Mouse (Mus musculus) hindbrain, embryonic 16.5 days (tissue): ENCODE data around the gene Hnrnpul1. TPM values are rescaled to one million over a fixed set of nuclear protein-coding genes. Genes with fewer than 3 reads are reported as not detected.

ENCODE experiments used
- ATAC-seq: fragments of 200-750 bp; cut with Nextera tagmentation; 2 replicates; pipeline ENCODE4 v1.8.0; 2017; ENCODE audit warnings: moderate TSS enrichment, moderate library complexity
- H3K27ac ChIP-seq: fragments of 300-500 bp; sonication (generic); 2 replicates; pipeline ENCODE4 v1.5.1; 2014; ENCODE audit warnings: low read depth, mild to moderate bottlenecking, control low read depth, low read length, moderate library complexity
- H3K27me3 ChIP-seq: fragments of 300-500 bp; sonication (generic); replicated peaks from 2 replicates; pipeline ENCODE4 v1.6.1; 2014; ENCODE audit warnings: low read length; ENCODE audit not compliant: control insufficient read depth, insufficient read depth
- H3K36me3 ChIP-seq: fragments of 300-500 bp; sonication (generic); 2 replicates; pipeline ENCODE4 v1.6.1; 2014; ENCODE audit warnings: mild to moderate bottlenecking, low read length, moderate library complexity, mixed read lengths; ENCODE audit not compliant: control insufficient read depth, insufficient read depth
- H3K4me1 ChIP-seq: fragments of 300-500 bp; sonication (generic); 2 replicates; pipeline ENCODE4 v1.6.1; 2014; ENCODE audit warnings: low read depth, low read length; ENCODE audit not compliant: control insufficient read depth, insufficient read depth
- H3K4me2 ChIP-seq: fragments of 300-500 bp; sonication (generic); 2 replicates; pipeline ENCODE4 v1.6.1; 2014; ENCODE audit warnings: mild to moderate bottlenecking, low read length, control low read depth, moderate library complexity
- H3K4me3 ChIP-seq: fragments of 300-500 bp; sonication (generic); 2 replicates; pipeline ENCODE4 v1.5.1; 2014; ENCODE audit warnings: mild to moderate bottlenecking, low read length, control low read depth, moderate library complexity
- H3K9ac ChIP-seq: fragments of 300-500 bp; sonication (generic); 2 replicates; pipeline ENCODE4 v1.6.1; 2014; ENCODE audit warnings: low read depth, mild to moderate bottlenecking, control low read depth, low read length, moderate library complexity
- H3K9me3 ChIP-seq: fragments of 300-500 bp; sonication (generic); 2 replicates; pipeline ENCODE4 v1.6.1; 2014; ENCODE audit warnings: mild to moderate bottlenecking, low read length, moderate library complexity; ENCODE audit not compliant: control insufficient read depth
- WGBS: fragments of 180-500 bp; shearing (Covaris S2); extraction: QIAGEN DNeasy Blood & Tissue Kit; methylation state at CpG from one replicate; pipeline ENCODE4 v1.1.7; 2014; 5-methylcytosine and 5-hydroxymethylcytosine counted together
- polyA plus RNA-seq: library from polyadenylated mRNA; unstranded; fragments of >200 nt; fragmentation: Nextera tagmentation; extraction: Ambion mirVana; gene quantifications from 2 replicates; pipeline ENCODE4 v1.2.1, GENCODE M21; 2015

Hnrnpul1 gene
- polyA plus RNA-seq, 1 experiment from 2014 or later: 32.3 TPM

GRCm38 (mm10) chr7:25717478-25717877, 37.1 kb downstream of the Hnrnpul1 start:
- Histone ChIP-seq H3K9ac (no peak overlapping the region), H3K4me2 (no peak overlapping the region; the same call in 1 of the 2 replicates), H3K9me3 (no peaks in the 10 kb centered on the region), H3K27me3 (no peaks in the 10 kb centered on the region), H3K4me3 (no peak overlapping the region), H3K36me3 (peaks cover 38% of the 10 kb centered on the region), H3K27ac (no peak overlapping the region), H3K4me1 (peaks cover 18% of the 10 kb centered on the region)
- ATAC-seq: no peak
- 91% methylated on average over 3 of the region's 3 CpGs for WGBS

- Histone ChIP-seq H3K9ac (no peak overlapping the region), H3K9me3 (no peaks in the 10 kb centered on the region), H3K27ac (no peak overlapping the region), H3K27me3 (no peaks in the 10 kb centered on the region), H3K4me3 (no peak overlapping the region), H3K4me2 (no peak overlapping the region), H3K4me1 (peaks cover 19% of the 10 kb centered on the region), H3K36me3 (peaks cover 33% of the 10 kb centered on the region)
- 94% methylated on average over 22 of the region's 22 CpGs for WGBS
- no peak for ATAC-seq
Measured at GRCm38 (mm10) chr7:25715731-25716271, 38.8 kb downstream of the Hnrnpul1 start.

GRCm38 (mm10) chr7:25714581-25714980, 40.0 kb downstream of the Hnrnpul1 start:
- H3K9me3 ChIP-seq: no peaks in the 10 kb centered on the region
- H3K4me2 ChIP-seq: no peak overlapping the region
- H3K4me1 ChIP-seq: peaks cover 24% of the 10 kb centered on the region
- peaks cover 32% of the 10 kb centered on the region for H3K36me3 ChIP-seq
- no peak overlapping the region for H3K4me3 ChIP-seq
- 92% methylated on average over 8 of the region's 8 CpGs for WGBS
- H3K9ac ChIP-seq: no peak overlapping the region
- H3K27me3 ChIP-seq: no peaks in the 10 kb centered on the region
- no peak overlapping the region for H3K27ac ChIP-seq
- ATAC-seq: no peak

- Histone ChIP-seq H3K4me3 (no peak overlapping the region), H3K9me3 (no peaks in the 10 kb centered on the region), H3K27ac (no peak overlapping the region), H3K9ac (no peak overlapping the region), H3K36me3 (peaks cover 32% of the 10 kb centered on the region), H3K4me2 (no peak overlapping the region), H3K4me1 (peaks cover 14% of the 10 kb centered on the region), H3K27me3 (no peaks in the 10 kb centered on the region)
- no peak for ATAC-seq
- WGBS: 85% methylated on average over 9 of the region's 9 CpGs
Measured at GRCm38 (mm10) chr7:25712801-25713200, 41.8 kb downstream of the Hnrnpul1 start.

GRCm38 (mm10) chr7:25711731-25712197, 42.8 kb downstream of the Hnrnpul1 start:
- Histone ChIP-seq H3K4me1 (peaks cover 9% of the 10 kb centered on the region), H3K27me3 (no peaks in the 10 kb centered on the region), H3K9ac (no peak overlapping the region; the same call in 1 of the 2 replicates), H3K4me2 (no peak overlapping the region), H3K9me3 (no peaks in the 10 kb centered on the region), H3K4me3 (no peak overlapping the region), H3K27ac (0 out of 2 replicates have a peak overlapping the region, but pooled peaks have one; percentile 29), H3K36me3 (peaks cover 32% of the 10 kb centered on the region)
- no peak for ATAC-seq
- WGBS: 27% methylated on average over 7 of the region's 7 CpGs

GRCm38 (mm10) chr7:25711165-25711564, 43.4 kb downstream of the Hnrnpul1 start:
- Histone ChIP-seq H3K4me2 (no peak overlapping the region), H3K4me3 (no peak overlapping the region), H3K4me1 (peaks cover 9% of the 10 kb centered on the region), H3K27me3 (no peaks in the 10 kb centered on the region), H3K9ac (no peak overlapping the region), H3K9me3 (no peaks in the 10 kb centered on the region), H3K36me3 (peaks cover 32% of the 10 kb centered on the region), H3K27ac (no peak overlapping the region)
- no peak for ATAC-seq
- 74% methylated on average over 5 of the region's 5 CpGs for WGBS

GRCm38 (mm10) chr7:25710519-25711130, 43.9 kb downstream of the Hnrnpul1 start:
- peak overlapping the region; percentile 21 for H3K4me2 ChIP-seq

GRCm38 (mm10) chr7:25709961-25710360, 44.6 kb downstream of the Hnrnpul1 start:
- 9% methylated on average over 12 of the region's 12 CpGs for whole genome bisulfite sequencing
- H3K36me3 ChIP-seq: peaks cover 22% of the 10 kb centered on the region
- H3K27ac ChIP-seq: no peak overlapping the region
- ATAC-seq: peak; percentile 7; the same call in 1 of the 2 replicates
- no peaks in the 10 kb centered on the region for H3K9me3 ChIP-seq
- peaks cover 9% of the 10 kb centered on the region for H3K4me1 ChIP-seq
- peak overlapping the region; percentile 28 for H3K9ac ChIP-seq
- H3K4me2 ChIP-seq: peak overlapping the region; percentile 21
- H3K27me3 ChIP-seq: no peaks in the 10 kb centered on the region
- H3K4me3 ChIP-seq: no peak overlapping the region

More at GRCm38 (mm10) chr7:25710519-25711130, 43.9 kb downstream of the Hnrnpul1 start:
- peak overlapping the region; percentile 28 for H3K9ac ChIP-seq
- H3K27ac ChIP-seq: no peak overlapping the region
- ATAC-seq: 0 out of 2 replicates have a peak, but pooled peaks have one; percentile 34
- no peaks in the 10 kb centered on the region for H3K9me3 ChIP-seq
- WGBS: 0% methylated on average over 4 of the region's 7 CpGs
- H3K36me3 ChIP-seq: peaks cover 27% of the 10 kb centered on the region
- H3K4me1 ChIP-seq: peaks cover 9% of the 10 kb centered on the region
- no peaks in the 10 kb centered on the region for H3K27me3 ChIP-seq
- H3K4me3 ChIP-seq: no peak overlapping the region

GRCm38 (mm10) chr7:25707581-25708292, 46.8 kb downstream of the Hnrnpul1 start:
- Histone ChIP-seq H3K27me3 (no peaks in the 10 kb centered on the region), H3K27ac (no peak overlapping the region), H3K4me2 (no peak overlapping the region; the same call in 1 of the 2 replicates), H3K4me1 (peaks cover 12% of the 10 kb centered on the region), H3K9ac (no peak overlapping the region), H3K4me3 (no peak overlapping the region), H3K9me3 (no peaks in the 10 kb centered on the region), H3K36me3 (peaks cover 5% of the 10 kb centered on the region)
- ATAC-seq: no peak
- 67% methylated on average over 15 of the region's 15 CpGs for WGBS
